Mouse (Mus musculus): Measurements from ENCODE around the gene Sox18. TPM values are rescaled to one million over a fixed set of nuclear protein-coding genes. Genes with fewer than 3 reads are reported as not detected.

Gene Sox18
- total RNA-seq, 1 experiment from 2014 or later = 40.4 TPM

DNA sequence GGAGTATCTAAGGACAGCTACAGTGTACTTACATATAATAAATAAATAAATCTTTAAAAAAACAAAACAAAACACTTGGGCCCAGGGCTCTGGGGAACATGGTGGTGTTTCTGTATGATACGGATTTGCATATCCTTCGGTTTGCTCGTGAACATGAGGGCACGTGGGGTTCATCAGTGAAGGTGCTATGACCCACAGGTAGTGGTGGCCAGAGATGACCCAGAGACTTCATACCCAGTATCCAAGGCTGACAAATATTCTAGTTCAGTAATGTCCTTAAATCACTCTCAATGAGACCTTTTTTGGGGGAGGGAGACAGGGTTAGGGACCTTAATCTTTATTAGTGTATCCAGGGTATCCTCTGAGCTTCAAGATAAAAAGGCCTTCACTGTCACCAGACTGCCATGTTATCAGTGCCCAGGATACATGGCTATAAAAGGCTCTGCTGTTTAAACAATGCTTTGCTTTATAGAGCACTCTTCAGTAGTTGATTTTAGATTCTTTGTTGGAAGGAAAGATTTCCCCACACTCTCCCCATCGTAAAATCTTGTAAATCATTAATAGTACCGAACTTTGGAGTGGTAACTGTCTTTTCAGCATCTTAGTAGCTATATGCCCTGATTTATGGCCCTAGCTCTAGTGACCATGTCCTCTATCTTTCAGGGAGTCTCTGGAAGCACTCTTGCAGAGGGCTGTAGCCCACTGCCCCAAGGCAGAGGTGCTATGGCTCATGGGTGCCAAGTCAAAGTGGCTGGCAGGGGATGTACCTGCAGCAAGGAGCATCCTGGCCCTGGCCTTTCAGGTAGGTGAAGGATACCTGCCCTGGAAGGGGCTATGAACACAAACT is 24.6 kb downstream of the Sox18 start:
- DNase-seq = no peak

DNA sequence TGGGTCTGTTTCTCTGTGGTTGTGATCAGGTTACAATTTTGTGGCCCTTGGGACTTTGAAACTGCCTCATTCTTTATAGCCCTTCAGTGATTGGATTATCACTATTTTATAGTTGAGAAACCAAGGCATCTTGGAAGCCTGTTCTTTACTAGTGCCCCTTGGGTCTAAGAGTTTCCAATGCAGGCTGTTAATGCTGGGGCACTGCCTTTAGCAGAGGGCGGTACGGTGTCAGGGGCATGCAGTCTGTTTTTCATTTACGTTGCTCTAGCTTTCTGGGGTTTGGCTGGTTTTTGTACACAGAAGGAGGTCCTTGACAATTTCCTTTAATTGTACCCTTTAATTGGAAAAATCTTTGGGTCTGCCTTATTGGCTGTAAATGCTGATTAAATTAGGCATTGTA is 25.8 kb downstream of the Sox18 start:
- no peak for DNase-seq

DNA sequence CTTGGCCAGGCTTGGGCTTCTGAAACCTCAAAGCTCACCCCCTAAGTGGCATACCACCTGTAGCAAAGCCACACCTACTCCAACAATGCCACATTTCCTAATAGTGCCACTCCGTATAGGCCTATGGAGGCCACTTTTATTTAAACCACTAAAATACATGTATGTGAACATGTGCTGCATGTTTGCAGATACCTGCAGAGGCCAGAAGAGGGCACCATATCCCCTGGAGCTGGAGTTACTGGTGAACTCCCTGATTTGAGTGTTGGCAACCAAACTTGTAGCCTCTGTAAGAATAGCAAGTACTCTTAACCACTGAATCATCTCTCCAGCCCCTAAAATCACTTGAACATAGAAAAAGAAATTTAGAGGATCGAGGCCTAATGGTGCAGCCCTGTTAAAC is 27.1 kb downstream of the Sox18 start:
- peak; percentile 44 for DNase-seq

DNA sequence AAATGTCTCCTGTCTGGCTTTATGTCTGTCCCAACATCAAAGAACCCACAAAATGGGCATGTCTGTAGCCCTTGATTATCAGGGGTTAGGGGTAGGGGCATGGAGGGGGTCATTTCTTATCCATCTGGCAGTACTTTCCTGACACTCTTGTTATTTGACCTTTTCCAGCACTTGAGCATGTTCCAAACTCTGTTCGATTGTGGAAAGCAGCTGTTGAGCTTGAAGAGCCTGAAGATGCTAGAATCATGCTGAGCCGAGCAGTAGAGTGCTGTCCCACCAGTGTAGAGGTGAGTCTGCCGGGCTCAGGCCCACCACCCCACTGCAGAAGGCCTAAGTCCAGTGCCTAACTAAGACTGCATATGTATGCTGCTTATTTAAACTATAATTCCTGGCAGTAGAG is 35.6 kb downstream of the Sox18 start:
- no peak for DNase-seq

DNA sequence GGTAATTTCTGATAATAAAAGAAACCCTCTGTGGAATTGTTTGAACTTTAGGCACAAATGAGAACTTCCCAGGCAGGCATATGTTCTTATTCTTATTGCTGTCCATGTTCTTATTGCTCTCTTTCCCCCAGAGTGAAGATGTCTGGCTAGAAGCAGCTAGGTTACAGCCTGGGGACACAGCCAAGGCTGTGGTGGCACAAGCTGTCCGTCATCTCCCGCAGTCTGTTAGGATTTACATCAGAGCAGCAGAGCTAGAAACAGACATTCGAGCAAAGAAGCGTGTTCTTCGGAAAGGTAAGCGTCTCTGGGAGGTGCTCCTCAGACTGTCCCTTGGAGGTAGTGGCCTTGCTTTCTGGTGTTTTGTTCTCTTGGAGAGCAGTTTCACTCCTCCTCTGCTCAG is 38.8 kb downstream of the Sox18 start:
- no peak for DNase-seq

DNA sequence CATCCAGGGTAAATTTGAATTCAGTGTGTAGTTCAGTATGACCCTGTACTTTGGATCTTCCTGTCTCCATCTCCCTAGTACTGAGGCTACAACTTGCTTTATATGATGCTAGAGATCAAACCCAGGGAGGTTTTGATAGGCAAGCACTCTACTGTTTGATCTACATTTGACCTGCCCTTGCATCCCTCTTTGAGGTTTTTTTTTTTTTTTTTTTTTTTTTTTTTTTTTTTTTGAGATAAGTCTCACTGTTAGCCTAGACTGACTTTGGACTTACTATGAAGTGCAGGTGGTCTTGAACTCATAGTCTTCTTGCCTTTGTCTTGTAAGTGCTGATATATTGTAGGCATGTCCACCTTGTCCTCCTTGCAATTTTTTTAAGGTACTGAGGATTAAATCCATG is 43.0 kb downstream of the Sox18 start:
- no peak for DNase-seq

GRCm38 (mm10) chr2:181623401-181623800 is 48.0 kb downstream of the Sox18 start:
- no peak for DNase-seq

Other genes starting within 250 kb of the Sox18 start
- 14.6 and 20.8 TPM in 2 replicates for gene Zbtb46, start 212.2 kb downstream of the Sox18 start, total RNA-seq (2021)
- not detected in 2 replicates for gene Abhd16b, start 178.4 kb downstream of the Sox18 start, total RNA-seq (2021)
- gene Tpd52l2, start 174.5 kb downstream of the Sox18 start, total RNA-seq (2021) = 118 and 121 TPM in 2 replicates
- 81.9 and 101 TPM in 2 replicates for gene Dnajc5, start 151.2 kb downstream of the Sox18 start, total RNA-seq (2021)
- 94.2 and 128 TPM in 2 replicates for gene Uckl1, start 86.7 kb downstream of the Sox18 start, total RNA-seq (2021)
- 57.7 and 73.7 TPM in 2 replicates for gene Prpf6, start 79.8 kb downstream of the Sox18 start, total RNA-seq (2021)
- gene Zfp512b, start 78.8 kb downstream of the Sox18 start, total RNA-seq (2021) = 56.6 and 81.6 TPM in 2 replicates
- 19.3 and 26.4 TPM in 2 replicates for gene Samd10, start 72.4 kb downstream of the Sox18 start, total RNA-seq (2021)
- not detected in 2 replicates for gene Gm29797, start 14.6 kb downstream of the Sox18 start, total RNA-seq (2021)
- gene Tcea2, start 8.7 kb upstream of the Sox18 start, total RNA-seq (2021) = 11.6 and 14.7 TPM in 2 replicates
- 20.3 and 31.7 TPM in 2 replicates for gene Rgs19, start 22.3 kb upstream of the Sox18 start, total RNA-seq (2021)
- gene Lkaaear1, start 26.8 kb upstream of the Sox18 start, total RNA-seq (2021) = not detected in 2 replicates
- gene Oprl1, start 43.4 kb upstream of the Sox18 start, total RNA-seq (2021) = 1.6 and 1.9 TPM in 2 replicates
- 1.9 and 6.6 TPM in 2 replicates for gene Myt1, start 91.7 kb upstream of the Sox18 start, total RNA-seq (2021)
- 57.3 and 90.5 TPM in 2 replicates for gene Pcmtd2, start 166.2 kb upstream of the Sox18 start, total RNA-seq (2021)
- 16.0 and 19.8 TPM in 2 replicates for gene Polr3k, start 192.7 kb upstream of the Sox18 start, total RNA-seq (2021)

Measured in adrenal gland, postnatal 25 days (tissue).